Mouse (Mus musculus): Measurements from ENCODE around the gene Pfas. TPM values are rescaled to one million over a fixed set of nuclear protein-coding genes. Genes with fewer than 3 reads are reported as not detected.

The Pfas gene
- 42.2 and 44.4 TPM in 2 replicates for polyA plus RNA-seq (2016; fragmentation: Nextera tagmentation; extraction: Ambion mirVana)

DNA sequence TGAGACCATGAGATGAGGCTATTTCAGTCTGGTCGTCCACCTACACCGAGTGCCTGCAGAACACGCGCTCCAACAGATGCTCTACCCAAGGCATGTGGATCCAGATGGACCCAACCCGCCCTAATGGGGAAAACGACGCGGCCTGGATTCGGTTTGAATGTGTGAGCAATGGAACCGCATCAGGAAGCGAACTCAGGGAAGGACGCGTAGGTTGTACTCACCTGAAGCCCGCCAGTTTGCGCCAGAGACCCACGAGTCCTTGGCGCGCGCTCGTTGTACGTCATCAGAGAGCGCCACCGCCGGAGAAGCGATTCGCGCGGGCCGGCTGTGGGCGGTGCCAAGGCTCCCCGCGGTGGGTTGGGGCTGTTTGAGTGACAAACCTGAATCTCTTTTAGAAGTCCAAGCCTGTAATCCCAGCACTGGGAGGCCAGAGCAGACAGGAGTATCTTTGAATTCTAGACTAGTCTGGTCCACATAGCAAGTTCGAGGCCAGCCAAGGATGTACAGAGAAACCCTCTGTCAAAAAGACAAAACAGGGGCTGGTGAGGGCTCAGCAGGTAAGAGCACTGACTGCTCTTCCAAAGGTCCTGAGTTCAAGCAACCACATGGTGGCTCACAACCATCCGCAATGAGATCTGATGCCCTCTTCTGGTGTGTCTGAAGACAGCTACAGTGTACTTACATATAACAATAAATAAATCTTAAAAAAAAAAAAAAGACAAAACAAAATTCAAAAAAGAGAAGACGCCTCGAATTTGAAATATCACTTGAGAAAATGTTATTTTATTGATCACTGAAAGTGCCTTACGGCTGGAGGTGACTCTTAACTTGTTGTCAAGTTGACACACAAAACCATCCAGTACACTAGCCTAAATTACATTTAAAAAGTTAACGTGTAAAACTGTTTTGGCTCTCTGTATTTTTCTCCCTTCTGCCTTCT lies at the start of gene Pfas:
Gene Pfas (minus strand): TSS at position 279 of the 940 bp plus-strand sequence.
- 7% methylated on average over 38 of the region's 38 CpGs for WGBS (ENCODE audit: insufficient replicate concordance)
- peaks cover 16% of the 10 kb centered on the region for H3K36me3 ChIP-seq
- peak within 1 kb of the TSS; percentile 90 for H3K27ac ChIP-seq
- peaks cover 70% of the 10 kb centered on the region for H3K4me1 ChIP-seq
- peak within 1 kb of the TSS; percentile 87 for H3K4me2 ChIP-seq
- H3K4me3 ChIP-seq = peak within 1 kb of the TSS; percentile 69
- H3K9me3 ChIP-seq (replicated peaks) = no peaks in the 10 kb centered on the region
- peak; percentile 77 for ATAC-seq
- H3K27me3 ChIP-seq (replicated peaks) = no peaks in the 10 kb centered on the region
- peak within 1 kb of the TSS; percentile 70 for H3K9ac ChIP-seq

GRCm38 (mm10) chr11:69053848-69054247 lies 45.6 kb upstream of the Pfas start:
- no peak for ATAC-seq
- H3K27me3 ChIP-seq (replicated peaks) = no peaks in the 10 kb centered on the region
- H3K9me3 ChIP-seq (replicated peaks) = no peaks in the 10 kb centered on the region
- peaks cover 36% of the 10 kb centered on the region for H3K4me1 ChIP-seq
- H3K4me3 ChIP-seq = no peak overlapping the region
- no peak overlapping the region for H3K4me2 ChIP-seq
- H3K36me3 ChIP-seq = peaks cover 55% of the 10 kb centered on the region
- H3K9ac ChIP-seq = no peak overlapping the region
- WGBS (ENCODE audit: insufficient replicate concordance) = 64% methylated on average over 3 of the region's 3 CpGs
- no peak overlapping the region for H3K27ac ChIP-seq

- no peaks in the 10 kb centered on the region for H3K9me3 ChIP-seq (replicated peaks)
- no peak overlapping the region for H3K9ac ChIP-seq
- H3K36me3 ChIP-seq = peaks cover 64% of the 10 kb centered on the region
- no peaks in the 10 kb centered on the region for H3K27me3 ChIP-seq (replicated peaks)
- no peak overlapping the region for H3K4me3 ChIP-seq
- ATAC-seq = no peak
- peaks cover 36% of the 10 kb centered on the region for H3K4me1 ChIP-seq
- WGBS (ENCODE audit: insufficient replicate concordance) = 85% methylated on average over 2 of the region's 2 CpGs
- no peak overlapping the region for H3K4me2 ChIP-seq
- H3K27ac ChIP-seq = no peak overlapping the region
Observed at GRCm38 (mm10) chr11:69052824-69053421, 44.7 kb upstream of the Pfas start.

DNA sequence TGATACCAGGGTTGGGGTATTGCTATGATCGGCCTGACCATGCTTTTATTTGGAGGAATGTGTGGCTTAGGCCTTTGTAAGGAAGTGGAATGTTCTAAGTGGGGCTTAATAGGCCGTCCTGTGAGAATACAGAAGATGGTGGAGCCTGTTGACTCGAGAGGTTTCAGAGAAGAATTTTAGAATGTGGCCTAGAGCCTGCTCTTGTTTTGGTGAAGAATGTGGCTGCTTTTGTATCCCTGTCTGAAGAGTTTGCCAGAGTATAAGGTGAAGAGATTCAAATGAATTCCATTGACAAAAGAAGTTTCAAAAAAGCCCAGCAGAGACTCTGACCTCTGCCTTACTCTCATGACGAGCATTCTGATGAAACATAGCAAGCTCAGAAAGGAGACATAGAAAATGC lies 43.5 kb upstream of the Pfas start:
- no peak for ATAC-seq
- Histone ChIP-seq H3K9ac (no peak overlapping the region), H3K36me3 (peaks cover 72% of the 10 kb centered on the region), H3K4me3 (no peak overlapping the region), H3K27me3 (replicated peaks) (no peaks in the 10 kb centered on the region), H3K27ac (no peak overlapping the region), H3K4me1 (peaks cover 44% of the 10 kb centered on the region), H3K4me2 (no peak overlapping the region), H3K9me3 (replicated peaks) (no peaks in the 10 kb centered on the region)
- WGBS (ENCODE audit: insufficient replicate concordance) = 82% methylated on average over 4 of the region's 4 CpGs

DNA sequence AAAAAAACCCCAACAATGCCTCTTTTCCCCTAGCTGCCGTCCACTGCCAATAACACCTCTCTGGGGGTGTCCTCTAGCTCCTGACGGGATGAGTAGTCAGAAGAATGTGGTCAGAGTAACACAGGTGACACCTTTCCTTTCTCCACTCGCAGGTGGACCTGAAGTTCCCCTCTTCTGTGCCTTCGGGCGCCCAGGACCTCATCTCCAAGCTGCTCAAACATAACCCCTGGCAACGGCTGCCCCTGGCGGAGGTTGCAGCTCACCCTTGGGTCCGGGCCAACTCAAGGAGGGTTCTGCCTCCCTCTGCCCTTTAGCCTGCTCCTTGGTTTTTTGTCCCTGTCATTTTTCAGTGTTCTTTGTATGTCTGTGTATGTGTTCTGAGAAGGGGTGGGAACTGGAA lies 42.5 kb upstream of the Pfas start:
- no peaks in the 10 kb centered on the region for H3K9me3 ChIP-seq (replicated peaks)
- H3K4me2 ChIP-seq = no peak overlapping the region
- H3K36me3 ChIP-seq = peaks cover 72% of the 10 kb centered on the region
- H3K27ac ChIP-seq = no peak overlapping the region
- peaks cover 48% of the 10 kb centered on the region for H3K4me1 ChIP-seq
- H3K9ac ChIP-seq = no peak overlapping the region
- ATAC-seq = no peak
- 90% methylated on average over 8 of the region's 8 CpGs for WGBS (ENCODE audit: insufficient replicate concordance)
- H3K27me3 ChIP-seq (replicated peaks) = no peaks in the 10 kb centered on the region
- no peak overlapping the region for H3K4me3 ChIP-seq

DNA sequence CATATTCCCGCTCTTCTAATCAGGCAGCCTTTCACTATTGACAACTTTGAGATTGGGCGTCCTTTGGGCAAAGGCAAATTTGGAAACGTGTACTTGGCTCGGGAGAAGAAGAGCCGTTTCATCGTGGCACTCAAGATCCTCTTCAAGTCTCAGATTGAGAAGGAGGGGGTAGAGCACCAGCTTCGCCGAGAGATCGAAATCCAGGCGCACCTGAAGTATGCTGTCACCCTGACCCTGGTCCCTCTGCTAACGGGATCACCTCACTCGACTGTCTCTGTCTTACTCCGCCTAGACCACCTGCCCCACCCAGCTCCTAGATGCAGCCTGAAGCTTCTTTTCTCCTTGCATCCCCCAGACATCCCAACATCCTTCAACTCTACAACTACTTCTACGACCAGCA lies 39.9 kb upstream of the Pfas start:
- peak overlapping the region; percentile 76 for H3K4me2 ChIP-seq
- H3K36me3 ChIP-seq = peaks cover 58% of the 10 kb centered on the region
- H3K4me3 ChIP-seq = peak overlapping the region; percentile 91
- ATAC-seq = no peak
- no peaks in the 10 kb centered on the region for H3K27me3 ChIP-seq (replicated peaks)
- H3K9ac ChIP-seq = peak overlapping the region; percentile 96
- H3K9me3 ChIP-seq (replicated peaks) = no peaks in the 10 kb centered on the region
- WGBS (ENCODE audit: insufficient replicate concordance) = 85% methylated on average over 14 of the region's 14 CpGs
- peaks cover 57% of the 10 kb centered on the region for H3K4me1 ChIP-seq
- H3K27ac ChIP-seq = no peak overlapping the region

DNA sequence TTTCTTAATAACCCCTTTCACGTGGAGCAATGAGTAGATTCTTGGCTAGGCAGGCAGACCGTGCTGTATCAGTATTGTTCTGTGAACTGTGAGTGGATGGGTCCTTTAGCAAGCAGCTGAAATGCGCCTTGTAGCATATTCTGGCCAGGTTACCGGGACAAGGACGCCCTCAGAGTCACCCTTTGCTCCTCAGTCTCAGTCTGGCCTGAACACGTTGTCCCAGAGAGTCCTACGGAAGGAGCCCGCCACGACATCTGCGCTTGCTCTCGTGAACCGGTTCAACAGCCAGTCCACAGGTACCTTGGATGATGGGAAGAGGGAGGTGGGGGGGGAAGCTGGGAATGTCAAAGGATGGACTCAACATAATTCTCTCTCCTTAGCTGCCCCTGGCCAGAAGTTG lies 39.3 kb upstream of the Pfas start:
- H3K4me2 ChIP-seq = peak overlapping the region; percentile 76
- no peaks in the 10 kb centered on the region for H3K9me3 ChIP-seq (replicated peaks)
- no peaks in the 10 kb centered on the region for H3K27me3 ChIP-seq (replicated peaks)
- peak overlapping the region; percentile 91 for H3K4me3 ChIP-seq
- H3K9ac ChIP-seq = peak overlapping the region; percentile 96
- H3K27ac ChIP-seq = peak overlapping the region; percentile 16; the same call in 1 of the 2 replicates
- ATAC-seq = no peak
- H3K36me3 ChIP-seq = peaks cover 53% of the 10 kb centered on the region
- peaks cover 52% of the 10 kb centered on the region for H3K4me1 ChIP-seq
- 92% methylated on average over 12 of the region's 12 CpGs for WGBS (ENCODE audit: insufficient replicate concordance)

GRCm38 (mm10) chr11:69046395-69046774 lies 38.1 kb upstream of the Pfas start:
- peak overlapping the region; percentile 96 for H3K9ac ChIP-seq
- ATAC-seq = 0 out of 2 replicates have a peak, but pooled peaks have one; percentile 2
- 7% methylated on average over 9 of the region's 9 CpGs for WGBS (ENCODE audit: insufficient replicate concordance)
- H3K9me3 ChIP-seq (replicated peaks) = no peaks in the 10 kb centered on the region
- peak overlapping the region; percentile 76 for H3K4me2 ChIP-seq
- peak overlapping the region; percentile 91 for H3K4me3 ChIP-seq
- peaks cover 52% of the 10 kb centered on the region for H3K4me1 ChIP-seq
- H3K36me3 ChIP-seq = peaks cover 42% of the 10 kb centered on the region
- peak overlapping the region; percentile 96 for H3K27ac ChIP-seq
- no peaks in the 10 kb centered on the region for H3K27me3 ChIP-seq (replicated peaks)

DNA sequence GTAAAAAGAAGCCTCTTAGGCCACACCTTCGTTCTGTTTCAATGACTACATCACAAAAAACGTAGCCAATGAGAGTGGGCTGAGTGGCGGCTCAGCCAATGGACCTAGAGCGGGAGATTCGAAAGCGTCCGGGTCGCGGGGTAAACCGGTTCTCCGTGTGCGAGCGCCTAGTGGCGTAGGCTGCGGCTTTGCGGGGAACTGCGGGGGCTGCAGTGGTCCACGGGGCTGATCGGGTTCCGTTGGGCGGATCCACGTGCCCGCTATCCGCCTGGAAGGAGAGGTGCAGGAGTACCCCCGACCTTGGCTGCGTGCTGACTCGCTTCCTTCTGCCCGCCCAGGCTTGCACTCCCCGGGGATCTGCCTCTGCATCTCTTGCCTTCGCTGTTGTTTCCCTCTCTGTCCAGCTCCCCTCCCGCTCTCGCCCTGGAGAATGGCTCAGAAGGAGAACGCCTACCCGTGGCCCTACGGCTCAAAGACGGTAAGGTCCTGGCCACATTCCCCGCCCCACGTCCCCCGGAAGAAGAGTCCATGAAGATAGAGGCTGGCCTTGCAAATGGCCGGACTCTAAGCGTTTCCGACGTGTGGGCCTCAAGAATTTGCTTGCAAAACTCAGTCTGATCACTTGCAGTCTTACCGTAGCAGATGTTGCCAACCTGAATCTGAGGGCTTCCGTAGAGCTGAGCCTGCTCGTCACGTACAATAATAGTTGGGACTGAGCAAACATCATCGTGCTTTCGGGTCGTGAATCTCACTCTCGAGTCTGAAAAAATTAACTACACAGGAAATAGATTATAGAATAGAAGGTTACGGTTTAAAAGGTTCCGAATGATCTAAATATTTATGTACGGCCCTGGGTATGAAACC lies 37.5 kb upstream of the Pfas start, which contains the start of gene Aurkb:
Gene Aurkb (plus strand): TSS at position 117 of the 864 bp plus-strand sequence.
- ATAC-seq = peak; percentile 85
- H3K36me3 ChIP-seq = peaks cover 35% of the 10 kb centered on the region
- peaks cover 52% of the 10 kb centered on the region for H3K4me1 ChIP-seq
- under 1% methylated on average over 54 of the region's 54 CpGs for WGBS (ENCODE audit: insufficient replicate concordance)
- H3K9me3 ChIP-seq (replicated peaks) = no peaks in the 10 kb centered on the region
- no peaks in the 10 kb centered on the region for H3K27me3 ChIP-seq (replicated peaks)
- H3K27ac ChIP-seq = peak within 1 kb of the TSS; percentile 96
- H3K9ac ChIP-seq = peak within 1 kb of the TSS; percentile 96
- peak within 1 kb of the TSS; percentile 91 for H3K4me3 ChIP-seq
- H3K4me2 ChIP-seq = peak within 1 kb of the TSS; percentile 76

DNA sequence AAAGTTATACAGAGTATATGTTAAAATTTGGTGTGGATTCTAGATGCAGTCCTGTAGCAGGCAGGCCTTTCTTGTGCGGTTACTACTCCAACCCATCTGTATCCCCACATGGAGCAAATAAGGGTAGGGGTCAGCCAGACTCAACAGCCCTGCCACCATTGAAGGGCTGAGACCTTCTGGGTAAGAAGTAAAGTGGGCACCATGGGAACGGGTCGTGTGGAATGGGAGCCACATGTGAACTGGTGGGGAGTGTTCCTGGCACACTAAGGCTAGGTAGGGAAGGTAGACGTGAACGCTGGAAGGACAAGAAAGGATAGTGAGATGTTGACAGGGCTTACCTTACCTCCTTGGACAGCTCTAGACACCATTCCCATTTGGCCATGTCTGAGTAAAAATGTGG lies 29.9 kb upstream of the Pfas start:
- no peak for ATAC-seq
- Histone ChIP-seq H3K36me3 (peaks cover 30% of the 10 kb centered on the region), H3K27ac (no peak overlapping the region), H3K27me3 (replicated peaks) (no peaks in the 10 kb centered on the region), H3K4me2 (peak overlapping the region; percentile 93), H3K4me3 (no peak overlapping the region), H3K4me1 (peaks cover 39% of the 10 kb centered on the region), H3K9ac (no peak overlapping the region), H3K9me3 (replicated peaks) (no peaks in the 10 kb centered on the region)
- 63% methylated on average over 5 of the region's 5 CpGs for WGBS (ENCODE audit: insufficient replicate concordance)

- ATAC-seq = peak; percentile 34
- Histone ChIP-seq H3K9me3 (replicated peaks) (no peaks in the 10 kb centered on the region), H3K36me3 (peaks cover 37% of the 10 kb centered on the region), H3K9ac (peak overlapping the region; percentile 77), H3K4me3 (peak overlapping the region; percentile 76), H3K27ac (peak overlapping the region; percentile 81), H3K4me1 (peaks cover 39% of the 10 kb centered on the region), H3K4me2 (peak overlapping the region; percentile 93), H3K27me3 (replicated peaks) (no peaks in the 10 kb centered on the region)
- under 1% methylated on average over 34 of the region's 34 CpGs for WGBS (ENCODE audit: insufficient replicate concordance)
Observed at GRCm38 (mm10) chr11:69037231-69038061, 29.2 kb upstream of the Pfas start.

Data from liver, embryonic 12.5 days (tissue).